Mouse (Mus musculus) neural tube, embryonic 14.5 days (tissue): ENCODE measurements around the gene Ranbp17. TPM values are rescaled to one million over a fixed set of nuclear protein-coding genes. Genes with fewer than 3 reads are reported as not detected.
"Not testable (repeated sequence)": the region's sequence is repeated elsewhere in the genome, so short reads cannot be mapped to it uniquely, and the experiment has no call there.

Experiments
- ATAC-seq: fragments of 200-750 bp; cut with Nextera tagmentation; 2 replicates; pipeline ENCODE4 v1.8.0; 2017; ENCODE audit warnings: low read depth, mild to moderate bottlenecking, moderate TSS enrichment, moderate library complexity
- H3K27ac ChIP-seq: fragments of 300-500 bp; sonication (generic); 2 replicates; pipeline ENCODE4 v1.5.1; 2014; ENCODE audit warnings: low read depth, mild to moderate bottlenecking, control low read depth, low read length, moderate library complexity, mixed read lengths
- H3K27me3 ChIP-seq: fragments of 300-500 bp; sonication (generic); 2 replicates; pipeline ENCODE4 v1.6.1; 2014; ENCODE audit warnings: low read length; ENCODE audit not compliant: control insufficient read depth, insufficient read depth
- H3K36me3 ChIP-seq: fragments of 300-500 bp; sonication (generic); 2 replicates; pipeline ENCODE4 v1.6.1; 2014; ENCODE audit warnings: low read length, mixed read lengths; ENCODE audit not compliant: control insufficient read depth, insufficient read depth
- H3K4me1 ChIP-seq: fragments of 300-500 bp; sonication (generic); 2 replicates; pipeline ENCODE4 v1.6.1; 2014; ENCODE audit warnings: low read length; ENCODE audit not compliant: control insufficient read depth, insufficient read depth
- H3K4me2 ChIP-seq: fragments of 300-500 bp; sonication (generic); 2 replicates; pipeline ENCODE4 v1.6.1; 2014; ENCODE audit warnings: mild to moderate bottlenecking, low read depth, low read length, control low read depth
- H3K4me3 ChIP-seq: fragments of 300-500 bp; sonication (generic); 2 replicates; pipeline ENCODE4 v1.5.1; 2014; ENCODE audit warnings: low read depth, low read length, control low read depth, mixed read lengths
- H3K9ac ChIP-seq: fragments of 300-500 bp; sonication (generic); replicated peaks from 2 replicates; pipeline ENCODE4 v1.6.1; 2014; ENCODE audit warnings: low read depth, mild to moderate bottlenecking, control low read depth, low read length, mixed read lengths
- H3K9me3 ChIP-seq: fragments of 300-500 bp; sonication (generic); 2 replicates; pipeline ENCODE4 v1.6.1; 2016; ENCODE audit warnings: low read length; ENCODE audit not compliant: control insufficient read depth
- WGBS: fragments of 180-500 bp; shearing (Covaris S2); extraction: QIAGEN DNeasy Blood & Tissue Kit; methylation state at CpG from one replicate; pipeline ENCODE4 v1.1.7; 2014; 5-methylcytosine and 5-hydroxymethylcytosine counted together
- polyA plus RNA-seq: library from polyadenylated mRNA; unstranded; fragments of >200 nt; fragmentation: Nextera tagmentation; extraction: Ambion mirVana; gene quantifications from 2 replicates; pipeline ENCODE4 v1.2.1, GENCODE M21; 2014

The Ranbp17 gene
- polyA plus RNA-seq, 1 experiment from 2014 or later = 13.3 TPM

GRCm38 (mm10) chr11:33454069-33454468 lies 59.5 kb downstream of the Ranbp17 start:
- H3K9ac ChIP-seq = no peak overlapping the region
- 92% methylated on average over 3 of the region's 3 CpGs for WGBS
- no peak for ATAC-seq
- H3K36me3 ChIP-seq = no peaks in the 10 kb centered on the region
- no peaks in the 10 kb centered on the region for H3K4me1 ChIP-seq
- no peak overlapping the region for H3K27ac ChIP-seq
- no peaks in the 10 kb centered on the region for H3K27me3 ChIP-seq
- no peaks in the 10 kb centered on the region for H3K9me3 ChIP-seq
- no peak overlapping the region for H3K4me3 ChIP-seq
- no peak overlapping the region for H3K4me2 ChIP-seq

- no peaks in the 10 kb centered on the region for H3K36me3 ChIP-seq
- H3K9me3 ChIP-seq = no peaks in the 10 kb centered on the region
- ATAC-seq = no peak
- H3K27me3 ChIP-seq = no peaks in the 10 kb centered on the region
- H3K4me3 ChIP-seq = no peak overlapping the region
- H3K27ac ChIP-seq = no peak overlapping the region
- no peak overlapping the region for H3K4me2 ChIP-seq
- H3K4me1 ChIP-seq = no peaks in the 10 kb centered on the region
- no peak overlapping the region for H3K9ac ChIP-seq
- 17% methylated on average over 5 of the region's 5 CpGs for WGBS
Measured at GRCm38 (mm10) chr11:33433813-33434212, 79.7 kb downstream of the Ranbp17 start.

- not testable (repeated sequence) for H3K9me3 ChIP-seq, ATAC-seq, H3K36me3 ChIP-seq, H3K4me1 ChIP-seq, H3K4me2 ChIP-seq, H3K27me3 ChIP-seq, H3K9ac ChIP-seq, H3K4me3 ChIP-seq, H3K27ac ChIP-seq
- WGBS = 94% methylated on average over 17 of the region's 17 CpGs
Measured at GRCm38 (mm10) chr11:33428238-33428637, 85.3 kb downstream of the Ranbp17 start.

GRCm38 (mm10) chr11:33427789-33428188 lies 85.8 kb downstream of the Ranbp17 start:
- H3K36me3 ChIP-seq, H3K9me3 ChIP-seq, ATAC-seq, H3K4me3 ChIP-seq, H3K9ac ChIP-seq, H3K4me1 ChIP-seq, H3K4me2 ChIP-seq, H3K27me3 ChIP-seq, H3K27ac ChIP-seq: not testable (repeated sequence)
- WGBS = 83% methylated on average over 5 of the region's 5 CpGs

- no peak for ATAC-seq
- Histone ChIP-seq H3K36me3 (no peaks in the 10 kb centered on the region), H3K9me3 (no peaks in the 10 kb centered on the region), H3K4me1 (no peaks in the 10 kb centered on the region), H3K9ac (no peak overlapping the region), H3K27ac (no peak overlapping the region), H3K4me2 (no peak overlapping the region), H3K4me3 (no peak overlapping the region), H3K27me3 (no peaks in the 10 kb centered on the region)
- WGBS = 87% methylated on average over 3 of the region's 3 CpGs
Measured at GRCm38 (mm10) chr11:33422226-33422625, 91.3 kb downstream of the Ranbp17 start.

- Histone ChIP-seq H3K9ac (no peak overlapping the region), H3K4me1 (no peaks in the 10 kb centered on the region; the same call in 1 of the 2 replicates), H3K27me3 (no peaks in the 10 kb centered on the region), H3K4me2 (no peak overlapping the region), H3K27ac (no peak overlapping the region), H3K36me3 (no peaks in the 10 kb centered on the region), H3K4me3 (no peak overlapping the region), H3K9me3 (no peaks in the 10 kb centered on the region)
- WGBS = 87% methylated on average over 4 of the region's 4 CpGs
- ATAC-seq = no peak
Measured at GRCm38 (mm10) chr11:33404651-33405050, 108.9 kb downstream of the Ranbp17 start.

GRCm38 (mm10) chr11:33399346-33399745 lies 114.2 kb downstream of the Ranbp17 start:
- no peaks in the 10 kb centered on the region for H3K36me3 ChIP-seq
- WGBS = 44% methylated on average over 1 of the region's 1 CpGs

GRCm38 (mm10) chr11:33398701-33399100 lies 114.8 kb downstream of the Ranbp17 start:
- Histone ChIP-seq H3K4me1 (no peaks in the 10 kb centered on the region; the same call in 1 of the 2 replicates), H3K27ac (no peak overlapping the region), H3K4me3 (no peak overlapping the region), H3K27me3 (no peaks in the 10 kb centered on the region), H3K9me3 (no peaks in the 10 kb centered on the region), H3K4me2 (no peak overlapping the region), H3K9ac (no peak overlapping the region), H3K36me3 (no peaks in the 10 kb centered on the region)
- WGBS = 76% methylated on average over 3 of the region's 3 CpGs
- ATAC-seq = no peak; the same call in 1 of the 2 replicates

More at GRCm38 (mm10) chr11:33399346-33399745, 114.2 kb downstream of the Ranbp17 start:
- Histone ChIP-seq H3K27ac (peak overlapping the region; percentile 58), H3K9me3 (no peaks in the 10 kb centered on the region), H3K4me1 (no peaks in the 10 kb centered on the region; the same call in 1 of the 2 replicates), H3K9ac (no peak overlapping the region), H3K27me3 (no peaks in the 10 kb centered on the region), H3K4me3 (no peak overlapping the region), H3K4me2 (no peak overlapping the region)
- peak; percentile 63 for ATAC-seq

GRCm38 (mm10) chr11:33396275-33396674 lies 117.3 kb downstream of the Ranbp17 start:
- Histone ChIP-seq H3K4me2 (no peak overlapping the region), H3K9ac (no peak overlapping the region), H3K36me3 (no peaks in the 10 kb centered on the region), H3K27ac (no peak overlapping the region), H3K9me3 (no peaks in the 10 kb centered on the region), H3K27me3 (no peaks in the 10 kb centered on the region), H3K4me3 (no peak overlapping the region), H3K4me1 (no peaks in the 10 kb centered on the region; the same call in 1 of the 2 replicates)
- 91% methylated on average over 6 of the region's 6 CpGs for whole genome bisulfite sequencing
- no peak for ATAC-seq
